Mouse (Mus musculus): ENCODE measurements around the gene Lmx1a. TPM values are rescaled to one million over a fixed set of nuclear protein-coding genes. Genes with fewer than 3 reads are reported as not detected.
A peak's percentile ranks its signal among the peaks of the same experiment; 100 is the strongest.

The Lmx1a gene
- total RNA-seq (2021) = not detected
- long read RNA-seq, experiment 1 = 0 reads
- long read RNA-seq, experiment 2 = 0 reads

GRCm38 (mm10) chr1:167689232-167689261 lies at the start of gene Lmx1a:
Lmx1a (plus strand) TSS chr1:167689237.
- DNase-seq (ENCODE audit: low spot score in 2 of 2) = no peak
- intact Hi-C loops (cut with DNase I) = no loop called here

DNA sequence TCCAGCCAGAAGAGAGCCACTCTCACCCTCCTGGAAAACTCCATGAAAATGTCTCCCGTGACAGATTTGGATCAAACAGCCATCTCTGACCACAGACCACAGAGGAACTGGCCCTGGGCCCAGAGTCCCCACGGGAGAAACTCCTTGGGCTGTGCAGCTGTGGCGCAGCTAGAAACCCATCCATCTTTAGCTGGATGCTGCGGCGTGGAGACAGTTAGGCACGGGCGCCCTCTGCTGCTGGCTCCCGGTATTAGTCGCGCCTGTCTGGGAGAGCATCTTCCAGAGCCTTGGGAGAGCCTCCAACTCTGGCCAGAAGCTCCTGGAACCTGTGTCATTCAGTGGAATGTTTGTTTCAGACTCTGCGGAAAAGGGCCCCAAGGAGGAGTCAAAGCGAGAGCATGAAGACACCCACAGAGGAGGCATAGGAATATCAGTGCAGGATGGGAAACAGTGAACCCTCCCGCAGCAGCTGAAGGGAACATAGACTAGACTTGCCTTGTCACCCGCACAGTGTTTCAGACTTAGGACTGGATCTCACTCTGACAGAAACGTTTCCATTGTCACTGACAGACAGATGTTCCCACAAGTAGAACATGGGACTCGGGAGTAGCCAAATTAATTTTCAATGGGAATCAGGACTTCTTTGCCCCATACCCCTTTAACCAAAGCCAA lies 44.0 kb upstream of the Lmx1a start:
- intact Hi-C loops (cut with DNase I) = no loop called here
- peak; percentile 88 to 92 for DNase-seq (ENCODE audit: low spot score in 2 of 2)

DNA sequence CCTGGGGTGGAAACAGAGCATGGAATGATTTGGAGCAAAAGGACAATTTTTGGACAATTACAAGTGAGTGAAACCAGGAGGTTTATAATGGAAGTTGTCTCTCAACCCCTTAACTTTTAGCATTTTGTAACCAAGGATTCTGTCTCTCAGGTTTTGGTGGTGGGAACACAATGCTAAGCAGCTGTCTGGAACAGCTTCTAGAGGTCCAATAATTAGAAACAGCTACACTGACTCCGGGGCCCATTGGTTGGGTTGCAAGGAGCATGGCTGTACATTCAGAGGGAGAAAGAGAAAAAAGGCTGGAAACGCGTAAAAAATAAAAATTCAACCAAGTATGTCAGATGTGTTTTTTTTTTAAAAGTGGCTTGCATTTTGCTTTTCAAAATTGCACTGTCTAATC lies 40.4 kb upstream of the Lmx1a start:
- DNase-seq (ENCODE audit: low spot score in 2 of 2) = no peak
- intact Hi-C loops (cut with DNase I) = no loop called here

GRCm38 (mm10) chr1:167649122-167649633 lies 39.9 kb upstream of the Lmx1a start:
- DNase-seq (ENCODE audit: low spot score in 2 of 2) = no peak
- intact Hi-C loops (cut with DNase I) = no loop called here

DNA sequence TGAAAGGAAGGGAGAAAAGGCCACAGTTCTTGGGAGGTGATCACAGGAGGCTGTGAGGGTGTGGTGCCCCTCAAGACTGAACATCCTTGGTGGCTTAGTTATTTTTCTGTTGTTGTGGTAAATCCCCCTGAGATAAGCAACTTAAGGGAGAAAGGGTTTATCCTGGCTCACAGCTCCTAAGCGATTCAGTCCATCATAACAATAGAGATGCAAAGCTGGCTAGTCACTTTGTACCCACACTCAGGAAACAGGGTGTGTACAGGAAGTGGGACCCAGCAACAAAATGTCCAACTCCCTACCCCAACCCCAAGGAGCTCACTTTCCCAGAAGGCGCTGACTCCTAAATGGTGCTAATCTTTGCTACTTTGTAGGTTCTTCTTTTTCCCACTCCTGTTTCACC lies 36.7 kb upstream of the Lmx1a start:
- no peak for DNase-seq (ENCODE audit: low spot score in 2 of 2)
- intact Hi-C loops (cut with DNase I) = no loop called here

DNA sequence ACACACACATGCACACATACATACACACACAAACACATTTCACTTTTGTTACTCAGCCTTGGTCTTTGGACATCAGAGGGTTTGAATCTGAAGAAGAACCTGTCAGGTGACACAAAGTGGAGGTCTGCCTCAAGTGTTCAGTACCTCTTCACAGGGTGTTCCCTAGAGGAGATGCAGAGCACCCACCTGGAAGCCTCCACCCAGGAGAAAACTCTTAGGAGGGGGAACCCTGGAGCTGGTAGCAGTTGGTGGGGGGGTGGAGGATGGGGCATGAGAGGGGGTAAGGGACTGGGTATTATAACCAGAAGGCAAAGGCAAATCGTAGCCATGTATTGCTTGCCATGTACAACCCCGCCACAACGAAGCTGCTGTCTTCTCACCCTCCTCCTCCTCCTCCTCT lies 30.0 kb upstream of the Lmx1a start:
- DNase-seq (ENCODE audit: low spot score in 2 of 2) = no peak
- intact Hi-C loops (cut with DNase I) = no loop called here

DNA sequence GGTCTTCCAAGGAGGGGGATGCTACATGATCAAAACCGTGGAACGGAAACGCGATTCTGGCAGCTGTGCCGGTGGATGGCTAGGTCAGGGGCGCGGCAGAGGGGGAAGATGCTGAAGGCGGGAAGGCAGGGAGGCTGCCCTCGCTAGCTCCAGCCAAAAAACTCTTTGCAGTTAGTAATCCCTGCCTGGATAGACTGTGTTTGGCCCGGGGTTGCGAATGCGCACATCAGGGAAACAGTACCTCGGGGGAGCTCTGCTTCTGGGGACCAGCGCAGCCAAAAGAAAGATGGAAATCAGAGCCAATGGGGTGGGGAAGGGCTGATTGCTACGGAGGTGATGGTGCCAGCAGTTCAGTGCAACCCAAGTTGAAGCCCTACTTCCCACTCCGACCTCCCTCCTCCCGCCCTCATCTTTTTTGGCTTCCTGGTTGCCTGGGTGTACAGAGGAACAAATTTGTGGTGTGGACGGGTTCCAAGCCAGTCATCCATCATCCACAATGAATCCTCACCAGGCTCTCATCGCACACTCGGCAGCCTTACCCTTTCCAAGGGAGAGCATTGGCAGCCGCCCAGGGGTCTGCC lies 28.4 kb upstream of the Lmx1a start:
- DNase-seq (ENCODE audit: low spot score in 2 of 2) = peak; percentile 51 to 54
- intact Hi-C loops (cut with DNase I) = no loop called here

DNA sequence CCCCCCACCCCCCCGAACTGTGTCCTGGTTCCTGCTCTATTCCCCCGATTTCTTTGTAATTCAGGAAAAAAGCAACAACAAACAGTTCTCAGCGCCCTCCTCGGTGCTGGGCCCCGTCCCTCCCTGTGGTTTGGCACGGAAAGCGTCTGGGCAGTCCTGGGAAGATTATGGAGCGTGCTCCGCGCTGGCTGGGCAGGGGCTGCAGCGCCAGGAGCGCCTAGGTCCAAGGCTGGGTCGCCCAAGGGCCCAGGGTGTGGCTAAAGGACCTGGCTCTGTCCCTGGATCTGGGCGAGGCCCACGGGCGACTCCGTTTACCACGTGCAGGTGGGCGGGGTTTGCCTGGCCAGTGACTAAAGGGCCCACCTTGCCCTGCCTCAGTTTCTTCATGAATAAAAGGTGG lies 27.9 kb upstream of the Lmx1a start:
- intact Hi-C loops (cut with DNase I) = no loop called here
- DNase-seq (ENCODE audit: low spot score in 2 of 2) = no peak

GRCm38 (mm10) chr1:167663136-167663535 lies 25.9 kb upstream of the Lmx1a start:
- intact Hi-C loops (cut with DNase I) = no loop called here
- DNase-seq (ENCODE audit: low spot score in 2 of 2) = no peak

GRCm38 (mm10) chr1:167669796-167670195 lies 19.2 kb upstream of the Lmx1a start:
- intact Hi-C loops (cut with DNase I) = loop anchor here (5.0 kb wide), 1 partner anchor 248 kb away; no protein-coding TSS in a partner anchor
- DNase-seq (ENCODE audit: low spot score in 2 of 2) = peak; percentile 17 to 61

DNA sequence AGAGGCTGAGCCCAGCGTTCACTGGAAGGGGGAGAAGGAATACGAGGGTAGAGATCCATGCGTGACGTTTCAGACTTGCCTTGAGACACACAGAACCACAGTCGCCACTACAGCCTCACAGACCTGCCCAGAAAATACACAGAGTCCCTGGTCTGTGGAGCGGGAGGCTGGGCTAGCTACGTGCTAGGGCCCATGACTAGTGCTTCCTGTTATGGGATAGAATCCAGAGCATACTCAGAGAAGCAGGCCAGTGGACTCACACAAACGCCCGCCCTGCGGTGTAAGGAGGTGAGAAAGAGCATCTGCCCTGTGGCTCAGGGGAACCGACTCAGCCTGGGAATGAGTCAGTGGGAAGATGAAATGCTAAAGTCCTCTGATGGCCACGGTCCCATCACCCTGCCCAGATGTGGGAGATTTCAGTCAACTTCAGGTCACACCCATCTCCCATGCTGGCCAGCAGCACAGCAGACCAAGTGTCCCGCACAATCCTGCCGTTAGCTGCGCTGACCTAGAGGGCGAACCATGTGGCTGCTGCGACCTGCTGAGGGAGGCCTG lies 16.5 kb upstream of the Lmx1a start:
- DNase-seq (ENCODE audit: low spot score in 2 of 2) = no peak
- intact Hi-C loops (cut with DNase I) = no loop called here

DNA sequence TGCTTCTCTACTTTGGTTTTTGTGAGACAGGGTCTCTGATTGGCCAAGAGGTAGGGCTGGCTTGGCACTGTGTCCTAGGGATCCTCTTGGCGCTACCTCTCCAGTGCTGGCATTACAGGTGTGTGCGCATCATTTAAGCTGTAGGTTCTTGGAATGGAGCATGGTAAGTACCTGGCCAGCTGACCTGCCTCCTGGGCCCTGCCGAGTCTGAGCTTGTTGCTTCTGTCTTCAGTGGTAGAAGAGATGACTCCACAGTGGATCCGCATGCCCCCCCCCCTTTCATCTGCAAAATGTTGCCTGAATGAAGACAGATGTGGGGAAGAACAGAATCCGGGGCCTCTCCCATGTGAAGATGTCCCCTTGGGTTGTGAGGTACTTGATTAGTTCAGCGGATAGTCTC lies 10.0 kb upstream of the Lmx1a start:
- intact Hi-C loops (cut with DNase I) = no loop called here
- no peak for DNase-seq (ENCODE audit: low spot score in 2 of 2)

DNA sequence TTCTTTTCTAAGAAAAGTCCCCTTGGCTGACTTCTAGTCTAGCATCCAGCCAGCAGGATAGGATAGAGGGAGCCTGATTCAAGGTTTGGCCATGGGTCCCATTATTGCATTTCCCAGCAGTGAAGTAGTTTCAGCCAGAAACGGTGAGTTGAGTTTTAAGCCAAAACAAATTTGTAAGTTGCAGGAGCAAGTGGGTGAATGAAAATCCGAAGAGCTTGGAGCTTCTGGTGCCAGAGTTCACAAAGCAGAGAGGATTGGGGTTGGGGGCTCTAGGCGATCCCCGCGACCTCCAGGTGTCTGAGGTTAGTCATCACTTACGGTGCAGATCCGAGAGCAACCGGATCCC lies 1.1 kb upstream of the Lmx1a start:
- no peak for DNase-seq (ENCODE audit: low spot score in 2 of 2)
- intact Hi-C loops (cut with DNase I) = no loop called here

DNA sequence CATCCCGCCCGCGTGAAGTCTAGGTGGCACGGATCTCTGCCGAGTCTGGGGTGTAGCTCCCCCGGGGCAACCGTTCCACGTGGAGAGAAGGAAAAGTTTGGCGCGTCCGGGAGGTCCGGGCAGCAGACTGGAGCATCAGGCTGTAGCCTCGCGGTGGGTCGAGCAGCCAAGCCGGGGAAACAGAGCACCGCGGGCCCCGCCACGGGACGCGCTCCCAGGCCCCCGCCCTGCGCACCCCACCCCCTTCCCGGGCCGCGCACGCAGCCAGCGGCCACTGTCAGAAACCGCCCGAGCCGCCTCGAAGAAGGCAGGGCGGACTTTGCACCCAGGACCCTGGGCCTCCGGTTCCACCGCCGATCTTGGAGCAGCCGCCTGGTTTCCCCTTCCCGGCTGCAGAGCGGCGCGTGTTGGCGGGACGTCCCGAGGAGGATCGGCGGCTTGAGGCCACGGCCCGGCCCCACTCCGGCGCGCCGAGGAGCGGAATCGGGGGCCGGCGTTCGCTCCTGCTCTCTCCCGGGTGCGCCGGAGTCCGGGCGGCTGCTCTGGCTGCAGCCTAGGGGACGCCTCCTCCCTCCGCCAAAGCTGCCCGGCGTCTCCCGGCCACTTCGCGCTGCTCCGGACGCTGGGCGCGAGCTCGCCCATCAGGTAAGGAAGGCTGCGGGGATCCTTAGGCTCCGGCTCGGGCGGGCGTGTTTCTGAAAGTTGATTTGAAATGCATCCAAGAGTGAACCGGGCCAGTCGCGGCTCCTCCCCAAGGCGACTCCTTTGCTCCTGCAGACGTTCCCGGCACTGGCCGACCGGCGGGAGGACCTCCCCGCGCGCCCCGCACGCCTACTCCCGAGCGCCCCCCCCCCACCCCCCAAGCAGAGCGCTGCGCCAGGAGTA lies 448 bp upstream of the Lmx1a start:
- DNase-seq (ENCODE audit: low spot score in 2 of 2) = no peak
- intact Hi-C loops (cut with DNase I) = no loop called here

DNA sequence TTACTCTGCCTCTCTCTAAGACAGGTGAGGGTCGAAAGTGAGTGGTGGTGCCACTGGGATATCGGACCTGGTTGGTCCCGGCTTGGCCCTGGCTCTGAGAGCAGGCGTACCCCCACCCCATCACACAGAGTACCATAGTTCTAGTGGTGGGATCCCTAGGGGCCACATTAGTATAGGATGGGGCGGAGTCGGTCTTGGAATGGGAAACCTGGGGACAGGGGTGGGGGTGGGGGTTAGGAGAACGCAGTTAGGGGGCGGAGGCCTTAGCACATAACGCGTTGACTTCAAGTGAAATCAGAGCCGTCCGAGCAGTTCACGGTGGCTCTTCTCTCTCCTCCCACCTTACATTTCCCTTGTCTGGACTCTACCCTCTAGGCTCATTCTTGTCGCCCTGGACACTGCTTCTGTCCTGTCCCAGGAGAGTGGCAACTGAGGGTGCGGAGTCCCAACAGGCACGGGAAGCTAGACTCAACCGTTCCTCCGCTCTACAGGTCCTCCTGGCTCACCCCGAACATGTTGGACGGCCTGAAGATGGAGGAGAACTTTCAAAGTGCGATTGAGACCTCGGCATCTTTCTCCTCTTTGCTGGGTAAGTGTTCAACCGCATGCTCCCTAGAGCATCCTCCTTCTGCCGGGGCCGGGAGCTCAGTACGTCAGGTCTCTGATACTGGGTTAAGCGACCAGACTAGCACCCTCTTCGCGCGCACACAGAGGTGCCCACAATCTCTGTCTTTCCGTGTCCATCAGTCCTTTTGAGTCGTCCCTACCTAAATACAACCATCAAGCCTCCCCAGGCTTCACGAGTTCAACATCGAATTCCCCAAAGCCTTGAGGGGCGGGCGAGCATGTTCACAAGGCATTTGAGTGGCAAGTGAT lies 463 bp downstream of the Lmx1a start:
- DNase-seq (ENCODE audit: low spot score in 2 of 2) = no peak
- intact Hi-C loops (cut with DNase I) = no loop called here

DNA sequence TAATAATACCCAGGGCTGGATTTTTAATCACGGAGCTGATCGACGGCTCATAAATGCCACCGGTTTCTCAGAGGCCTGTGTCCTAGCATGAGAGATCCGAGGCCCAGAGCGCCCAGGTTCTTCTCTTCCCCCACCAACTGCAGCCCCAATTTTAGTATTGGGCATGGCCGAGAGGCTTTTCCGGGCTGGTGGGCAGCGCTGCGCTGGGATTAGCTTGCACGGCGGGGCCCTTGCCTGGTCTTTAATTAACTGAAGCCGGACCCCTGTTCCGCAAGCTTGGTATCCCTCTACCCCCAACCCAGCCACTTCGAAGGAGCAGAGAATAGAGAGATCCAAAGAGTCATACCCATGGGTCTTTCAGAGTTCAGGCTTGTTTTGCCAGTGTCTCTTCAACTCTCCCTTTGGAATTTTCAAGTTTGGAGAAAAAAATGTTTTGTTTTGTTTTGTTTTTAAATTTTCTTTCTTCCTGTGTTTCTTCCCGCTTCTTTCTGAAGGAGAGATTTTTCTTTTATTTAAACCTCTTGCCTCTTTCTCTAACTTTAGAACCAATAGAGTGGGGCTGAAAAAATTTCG lies 1.2 kb downstream of the Lmx1a start:
- intact Hi-C loops (cut with DNase I) = no loop called here
- no peak for DNase-seq (ENCODE audit: low spot score in 2 of 2)

GRCm38 (mm10) chr1:167690716-167691550 lies 1.9 kb downstream of the Lmx1a start:
- DNase-seq (ENCODE audit: low spot score in 2 of 2) = no peak
- intact Hi-C loops (cut with DNase I) = no loop called here

GRCm38 (mm10) chr1:167691911-167692682 lies 3.1 kb downstream of the Lmx1a start:
- no peak for DNase-seq (ENCODE audit: low spot score in 2 of 2)
- intact Hi-C loops (cut with DNase I) = no loop called here
